ENCODE assay signal across 21 mouse cellular contexts in the genomic region with DNA sequence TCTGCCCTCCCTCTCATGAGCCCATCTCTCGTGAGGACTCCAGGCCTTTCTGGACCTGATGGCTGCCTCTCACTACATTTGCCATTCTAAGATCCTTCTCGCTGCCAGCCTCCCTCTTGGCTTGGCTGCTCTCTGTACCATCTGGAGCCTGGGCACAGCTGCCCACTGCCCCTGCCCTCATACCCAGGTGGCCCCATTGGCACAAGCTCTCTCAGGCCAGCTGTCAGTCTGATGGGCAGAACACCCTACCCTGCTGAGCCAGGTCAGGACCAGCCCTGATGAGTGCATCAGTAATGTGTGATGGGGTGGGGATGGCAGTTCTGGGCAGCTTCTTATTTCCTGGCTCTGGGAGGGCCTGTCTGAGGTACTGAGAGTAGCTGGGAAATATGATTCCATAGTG. TPM values are rescaled to one million over a fixed set of nuclear protein-coding genes. Genes with fewer than 3 reads are reported as not detected.
DNase-seq lines count a peak whose midpoint lies in the region; ATAC-seq lines count a peak whose summit lies in the region.
"Had no signal": no experiment of that assay in that cellular context is flagged by ENCODE, and none has a peak within 500 bp of the region (broad histone marks: within the 10 kb centered on the region; RNA-seq: fewer than 3 reads in every experiment).

No protein-coding gene starts in this region.

- ATAC-seq in forebrain, embryonic 13.5 days: no peak; the same call in 1 of the 2 replicates
- ATAC-seq in forebrain, embryonic 11.5 days (replicated peaks; ENCODE audit: low FRiP score): no peak
- peak; percentile 60 for ATAC-seq in hindbrain, embryonic 16.5 days
- no peak for ATAC-seq in hindbrain, embryonic 12.5 days (ENCODE audit: low FRiP score)

- peaks cover 45% of the 10 kb centered on the region for H3K27me3 ChIP-seq in forebrain, embryonic 13.5 days
- H3K27me3 ChIP-seq in forebrain, embryonic 11.5 days (ENCODE audit: control insufficient read depth, insufficient read depth, low read length): peaks cover 35% of the 10 kb centered on the region
- no peaks in the 10 kb centered on the region; the same call in 1 of the 2 replicates for H3K27me3 ChIP-seq in hindbrain, embryonic 16.5 days (replicated peaks; ENCODE audit: control insufficient read depth, insufficient read depth, low read length)
- H3K27me3 ChIP-seq in hindbrain, embryonic 12.5 days: peaks cover 93% of the 10 kb centered on the region

- H3K4me1 ChIP-seq in forebrain, embryonic 13.5 days: peaks cover 71% of the 10 kb centered on the region
- peaks cover 7% of the 10 kb centered on the region for H3K4me1 ChIP-seq in forebrain, embryonic 11.5 days (replicated peaks; ENCODE audit: control insufficient read depth, insufficient read depth, low read length)
- H3K4me1 ChIP-seq in hindbrain, embryonic 16.5 days (ENCODE audit: control insufficient read depth, insufficient read depth, low read depth, low read length): peaks cover 21% of the 10 kb centered on the region
- peaks cover 26% of the 10 kb centered on the region for H3K4me1 ChIP-seq in hindbrain, embryonic 12.5 days
- H3K4me1 ChIP-seq: embryonic facial prominence, embryonic 12.5 days had no signal

- 64% methylated on average over 2 of the region's 2 CpGs for WGBS in forebrain, embryonic 13.5 days
- 87% methylated on average over 2 of the region's 2 CpGs for WGBS in forebrain, embryonic 11.5 days
- 41% methylated on average over 2 of the region's 2 CpGs for WGBS in hindbrain, embryonic 16.5 days
- 54% methylated on average over 2 of the region's 2 CpGs for WGBS in hindbrain, embryonic 12.5 days

- H3K4me2 ChIP-seq in forebrain, embryonic 13.5 days: no peak overlapping the region
- H3K4me2 ChIP-seq in forebrain, embryonic 11.5 days (ENCODE audit: low read depth, low read length, severe bottlenecking): no peak overlapping the region
- no peak overlapping the region for H3K4me2 ChIP-seq in hindbrain, embryonic 16.5 days (ENCODE audit: low read length)
- no peak overlapping the region for H3K4me2 ChIP-seq in hindbrain, embryonic 12.5 days (replicated peaks)
- H3K4me2 ChIP-seq: embryonic facial prominence, embryonic 12.5 days had no signal

- H3K4me3 ChIP-seq in forebrain, embryonic 13.5 days: no peak overlapping the region
- H3K4me3 ChIP-seq in forebrain, embryonic 11.5 days (ENCODE audit: low read depth, low read length): no peak overlapping the region
- H3K4me3 ChIP-seq in hindbrain, embryonic 16.5 days (ENCODE audit: low read length): no peak overlapping the region
- H3K4me3 ChIP-seq in hindbrain, embryonic 12.5 days: no peak overlapping the region
- H3K4me3 ChIP-seq: embryonic facial prominence, embryonic 12.5 days; myocyte had no signal

- peaks cover 26% of the 10 kb centered on the region for H3K36me3 ChIP-seq in forebrain, embryonic 13.5 days (ENCODE audit: poor library complexity, severe bottlenecking)
- no peaks in the 10 kb centered on the region for H3K36me3 ChIP-seq in forebrain, embryonic 11.5 days (ENCODE audit: control insufficient read depth, insufficient read depth, low read length)
- peaks cover 4% of the 10 kb centered on the region for H3K36me3 ChIP-seq in hindbrain, embryonic 16.5 days (ENCODE audit: control insufficient read depth, insufficient read depth, low read length)
- H3K36me3 ChIP-seq in hindbrain, embryonic 12.5 days: peaks cover 8% of the 10 kb centered on the region; the same call in 1 of the 2 replicates
- H3K36me3 ChIP-seq: embryonic facial prominence, embryonic 12.5 days had no signal

- no peaks in the 10 kb centered on the region for H3K9me3 ChIP-seq in forebrain, embryonic 13.5 days (replicated peaks)
- H3K9me3 ChIP-seq in forebrain, embryonic 11.5 days (ENCODE audit: control insufficient read depth, low read length): no peaks in the 10 kb centered on the region
- no peaks in the 10 kb centered on the region for H3K9me3 ChIP-seq in hindbrain, embryonic 16.5 days (ENCODE audit: control insufficient read depth, low read length)
- H3K9me3 ChIP-seq in hindbrain, embryonic 12.5 days (replicated peaks): no peaks in the 10 kb centered on the region
- H3K9me3 ChIP-seq: embryonic facial prominence, embryonic 12.5 days had no signal

- peak overlapping the region; percentile 48 for H3K27ac ChIP-seq in forebrain, embryonic 13.5 days
- H3K27ac ChIP-seq in forebrain, embryonic 11.5 days (ENCODE audit: low read depth, low read length): no peak overlapping the region
- H3K27ac ChIP-seq in hindbrain, embryonic 16.5 days (ENCODE audit: low read depth, low read length): no peak overlapping the region
- H3K27ac ChIP-seq in hindbrain, embryonic 12.5 days: no peak overlapping the region
- H3K27ac ChIP-seq: embryonic facial prominence, embryonic 12.5 days; stomach, postnatal 0 days had no signal

- H3K9ac ChIP-seq in forebrain, embryonic 13.5 days: no peak overlapping the region
- no peak overlapping the region for H3K9ac ChIP-seq in forebrain, embryonic 11.5 days (ENCODE audit: low read length)
- 0 out of 2 replicates have a peak overlapping the region, but pooled peaks have one; percentile 11 for H3K9ac ChIP-seq in hindbrain, embryonic 16.5 days (ENCODE audit: low read depth, low read length)
- no peak overlapping the region for H3K9ac ChIP-seq in hindbrain, embryonic 12.5 days
- H3K9ac ChIP-seq: embryonic facial prominence, embryonic 12.5 days had no signal

- no peak for DNase-seq in forebrain, embryonic 11.5 days (ENCODE audit: low spot score)
- DNase-seq in MN1 (ENCODE audit: low spot score): peak; percentile 65
- peak; percentile 11 for DNase-seq in Muller cell, postnatal 12 days (ENCODE audit: inconsistent ontology term)
- no peak for DNase-seq in thymus, postnatal 36 days
- DNase-seq: adrenal gland, postnatal 14 days; cerebellum, adult 11 months; gastrocnemius, postnatal 36 days; heart, postnatal 36 days; kidney, adult 2 months; kidney, postnatal 14 days; lung, postnatal 4 days; midbrain, embryonic 14.5 days; thymus, adult 2 months had no signal

RNA-seq across cellular contexts. Expression of gene Phf12, which starts 24.3 kb away (rescaled TPM):
- 20.7 and 24.5 TPM in 2 replicates for polyA plus RNA-seq in forebrain, embryonic 13.5 days (2015; fragmentation: Nextera tagmentation; extraction: Ambion mirVana)
- polyA plus RNA-seq in forebrain, embryonic 11.5 days (2014; fragmentation: Nextera tagmentation; extraction: Ambion mirVana): 29.6 and 30.5 TPM in 2 replicates
- 11.8 and 12.5 TPM in 2 replicates for polyA plus RNA-seq in hindbrain, embryonic 16.5 days (2015; fragmentation: Nextera tagmentation; extraction: Ambion mirVana)
- 30.6 and 30.7 TPM in 2 replicates for polyA plus RNA-seq in hindbrain, embryonic 12.5 days (2016; fragmentation: Nextera tagmentation; extraction: Ambion mirVana)

RNA-seq across cellular contexts. Expression of gene Sez6, which starts 27.7 kb away (rescaled TPM):
- polyA plus RNA-seq in forebrain, embryonic 13.5 days (2015; fragmentation: Nextera tagmentation; extraction: Ambion mirVana): 141 and 165 TPM in 2 replicates
- polyA plus RNA-seq in forebrain, embryonic 11.5 days (2014; fragmentation: Nextera tagmentation; extraction: Ambion mirVana): 14.3 and 16.7 TPM in 2 replicates
- polyA plus RNA-seq in hindbrain, embryonic 16.5 days (2015; fragmentation: Nextera tagmentation; extraction: Ambion mirVana): 132 and 156 TPM in 2 replicates
- 47.3 and 48.7 TPM in 2 replicates for polyA plus RNA-seq in hindbrain, embryonic 12.5 days (2016; fragmentation: Nextera tagmentation; extraction: Ambion mirVana)
- polyA plus RNA-seq: C2C12; liver, adult 2 months; myocyte had no signal

Comparison
In these comparisons a context has a peak if more than half of its experiments do, and no peak if none do; other contexts are left out.
1. DNase-seq: peak in MN1 (single experiment) and Muller cell, postnatal 12 days (single experiment); none in forebrain, embryonic 11.5 days (single experiment) and thymus, postnatal 36 days (0 of 2).